Mouse (Mus musculus) brain, adult 2 months (tissue): ENCODE data around the gene Ect2.

Experiments used
- DNase-seq: peaks from one replicate; pipeline ENCODE4 v3.0.0; 2011; ENCODE audit warnings: low read depth, low spot score

The Ect2 gene

DNA sequence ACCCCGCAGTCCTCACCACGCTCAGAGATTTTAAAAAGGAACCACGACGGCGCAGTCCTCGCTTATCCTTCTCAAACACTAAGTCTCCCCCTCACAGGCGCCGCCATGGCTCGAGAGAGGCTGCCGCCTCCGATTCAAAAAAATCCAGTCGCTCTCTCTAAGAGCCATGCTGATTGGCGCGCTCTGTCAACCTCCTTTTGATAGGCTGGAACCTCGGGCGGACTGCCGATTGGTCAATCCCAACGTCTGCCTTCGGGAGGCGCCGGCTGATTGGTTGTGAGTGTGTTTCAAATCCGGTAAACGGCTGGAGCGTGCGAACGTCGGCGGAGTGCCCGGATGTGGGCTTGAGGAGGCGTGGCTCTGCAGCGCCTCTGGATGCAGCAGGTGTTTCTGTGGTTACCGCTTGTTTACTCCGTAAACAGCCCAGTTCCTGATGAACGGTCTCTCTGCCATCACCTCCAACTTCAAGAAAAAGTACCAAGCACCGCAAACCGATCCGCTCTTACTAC, at the start of gene Ect2:
Gene Ect2 (minus strand): TSS at position 178 of the 509 bp plus-strand sequence.
- peak; percentile 99 for DNase-seq

DNA sequence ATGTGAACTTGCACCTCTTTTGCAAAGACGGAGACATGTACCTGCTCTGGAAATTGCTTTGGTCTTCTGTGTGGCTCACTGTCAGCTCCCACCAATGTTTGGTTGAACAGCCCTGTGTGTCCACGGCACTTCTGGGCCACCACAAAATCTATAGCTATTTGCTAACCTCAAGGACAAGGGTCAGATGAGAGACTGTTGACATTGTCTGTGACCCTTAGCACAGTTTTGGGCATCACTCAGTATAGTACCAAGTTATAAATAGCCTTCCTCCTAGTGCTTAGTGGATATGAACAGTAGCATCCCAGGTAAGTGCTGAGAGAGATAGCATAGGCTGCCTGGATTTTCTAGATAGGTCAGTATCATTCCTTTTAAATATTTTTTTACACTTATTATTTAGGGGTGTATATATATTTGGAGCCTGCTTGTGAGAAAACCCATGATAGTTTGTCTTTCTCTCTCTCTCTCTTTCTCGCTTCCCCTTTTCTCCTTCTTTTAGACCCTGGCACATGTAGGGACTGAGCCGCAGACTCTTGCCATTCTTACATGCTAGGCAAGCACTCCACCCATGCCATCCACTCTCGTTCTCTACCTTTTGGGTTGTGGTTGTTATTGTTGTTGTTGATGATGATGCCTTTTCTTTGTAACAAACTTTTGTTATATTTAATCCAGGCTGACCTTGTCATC, 48.2 kb upstream of the Ect2 start:
- DNase-seq = no peak

DNA sequence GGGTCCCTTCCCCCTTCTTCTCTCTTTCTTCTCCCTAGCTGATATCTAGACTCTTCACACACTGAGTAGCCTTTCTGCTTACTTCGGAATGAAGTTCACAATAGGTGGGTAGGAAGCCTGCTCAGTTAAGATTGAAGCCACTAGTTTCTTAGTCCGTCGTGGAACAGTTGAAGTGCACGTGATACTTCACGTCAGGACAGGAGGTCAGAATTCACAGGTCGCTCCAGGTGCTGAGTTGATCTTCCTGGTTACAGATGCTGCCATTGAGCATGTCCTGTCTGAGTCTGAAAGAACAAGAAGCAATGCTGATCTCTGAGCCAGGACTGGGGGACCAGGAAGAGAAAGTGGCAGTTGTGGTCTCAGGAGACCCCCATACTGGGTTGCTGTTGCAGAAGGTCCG, 45.4 kb upstream of the Ect2 start:
- DNase-seq = no peak

DNA sequence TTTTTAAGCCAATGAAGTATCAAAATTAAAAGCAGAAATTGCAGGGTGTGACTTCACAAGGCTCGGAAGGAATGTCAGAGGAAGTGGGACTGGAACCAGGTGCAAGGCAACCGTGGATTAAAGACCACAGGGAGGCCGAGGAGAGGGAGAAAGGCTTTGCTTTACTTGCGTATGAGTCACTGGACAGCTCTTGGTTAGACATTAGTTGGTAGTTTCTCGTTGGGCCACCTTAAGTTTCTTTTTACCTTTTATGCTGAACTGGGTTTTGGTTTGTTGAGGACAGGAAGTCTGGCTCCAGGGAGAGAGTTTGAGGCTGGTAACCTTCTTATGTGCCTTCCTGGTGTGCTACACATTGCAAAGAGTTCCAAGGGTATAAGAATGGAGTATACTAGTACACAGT, 44.1 kb upstream of the Ect2 start:
- DNase-seq = no peak

DNA sequence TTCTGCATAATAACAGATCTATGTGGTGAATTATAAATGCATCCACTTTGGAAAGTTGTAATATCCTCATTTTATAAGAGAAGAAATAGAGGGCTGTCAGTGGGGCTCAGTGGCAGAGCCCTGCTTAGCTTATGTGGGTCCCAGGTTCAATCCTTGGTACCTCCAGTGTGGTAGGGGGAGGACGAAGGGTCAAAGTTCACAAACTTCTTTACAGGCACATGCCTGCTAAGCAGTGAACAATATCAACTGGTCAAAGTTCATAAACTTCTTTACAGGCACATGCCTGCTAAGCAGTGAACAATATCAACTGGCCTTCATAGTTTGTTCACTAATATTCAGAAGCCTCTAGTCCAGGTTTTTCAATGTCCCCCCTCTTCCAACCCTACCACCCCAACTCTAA, 42.9 kb upstream of the Ect2 start:
- DNase-seq = no peak

DNA sequence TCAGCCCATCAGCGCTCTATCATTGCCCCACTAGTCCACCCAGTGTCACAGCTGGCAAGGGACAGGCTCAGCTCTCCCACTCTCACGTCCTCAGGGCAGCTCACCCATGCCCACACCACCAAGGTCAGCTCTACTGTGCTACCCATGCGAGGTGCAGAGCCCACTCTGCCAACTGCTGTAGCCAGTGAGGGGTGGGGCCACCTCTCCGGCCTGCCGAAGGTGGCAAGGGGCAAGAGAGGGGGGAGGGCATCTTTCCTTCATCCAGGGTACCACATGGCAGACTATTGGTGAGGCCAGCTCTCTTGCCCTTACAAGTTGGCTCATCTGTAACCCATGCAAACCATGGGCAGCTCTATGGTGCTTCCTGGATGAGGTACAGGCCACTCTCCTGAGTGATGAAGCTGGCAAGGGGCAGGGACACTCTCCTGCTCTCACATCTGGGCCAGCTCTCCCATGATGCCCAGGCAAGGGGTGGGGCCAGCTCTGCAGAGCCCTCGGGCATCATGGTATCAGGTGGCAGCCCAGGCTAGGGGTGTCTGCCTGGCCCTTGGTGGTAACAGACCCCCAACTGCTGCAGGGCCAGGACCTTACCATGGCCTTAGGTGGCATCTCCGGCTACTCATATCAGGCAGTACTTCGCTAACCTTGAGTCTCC, 42.0 kb upstream of the Ect2 start:
- DNase-seq = no peak

DNA sequence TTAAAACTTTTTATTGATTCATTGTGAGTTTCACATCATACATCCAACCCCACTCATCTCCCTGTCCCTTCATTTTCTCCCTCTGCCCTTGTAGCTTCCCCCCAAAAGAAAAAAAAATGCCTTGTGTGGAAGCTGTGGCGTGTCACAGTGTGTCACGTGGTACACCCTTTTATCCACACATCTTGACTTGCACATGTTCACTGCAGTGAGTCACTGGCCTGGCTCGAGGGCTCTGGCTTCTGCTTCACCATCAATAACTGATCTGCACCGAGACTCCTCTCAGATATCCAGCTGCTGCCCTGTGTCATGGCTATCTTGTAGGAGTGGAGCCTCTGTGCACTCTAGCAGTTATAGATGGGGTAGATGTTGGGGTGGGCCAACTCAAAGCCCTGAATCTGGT, 41.5 kb upstream of the Ect2 start:
- DNase-seq = peak; percentile 31

DNA sequence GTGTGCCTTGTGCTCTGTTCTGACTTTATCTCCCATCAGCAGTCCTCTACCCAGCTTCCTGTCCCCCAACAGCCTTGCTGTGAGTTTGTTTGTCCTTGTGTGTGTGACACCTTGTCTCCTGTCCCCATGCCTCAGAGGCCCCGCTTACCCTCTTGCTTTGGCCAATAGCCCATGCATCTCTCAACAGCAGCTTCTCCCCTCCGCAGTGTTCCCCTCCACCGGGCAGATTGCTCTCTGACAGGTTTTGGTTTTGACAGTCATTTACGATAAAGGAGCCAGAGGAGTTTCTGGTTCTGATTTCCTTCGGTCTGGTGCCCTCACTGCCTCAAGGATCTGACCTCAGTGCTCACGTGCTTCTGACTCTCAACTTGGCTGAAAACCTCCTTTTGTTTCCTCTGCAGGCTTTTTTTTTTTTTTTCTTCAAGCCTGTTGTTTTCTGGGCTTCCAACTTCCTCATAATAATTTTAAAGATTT, 40.2 kb upstream of the Ect2 start:
- DNase-seq = peak; percentile 43

- DNase-seq = peak; percentile 43
These were observed 38.2 kb upstream of the Ect2 start for GRCm38 (mm10) chr3:27191856-27192255.

DNA sequence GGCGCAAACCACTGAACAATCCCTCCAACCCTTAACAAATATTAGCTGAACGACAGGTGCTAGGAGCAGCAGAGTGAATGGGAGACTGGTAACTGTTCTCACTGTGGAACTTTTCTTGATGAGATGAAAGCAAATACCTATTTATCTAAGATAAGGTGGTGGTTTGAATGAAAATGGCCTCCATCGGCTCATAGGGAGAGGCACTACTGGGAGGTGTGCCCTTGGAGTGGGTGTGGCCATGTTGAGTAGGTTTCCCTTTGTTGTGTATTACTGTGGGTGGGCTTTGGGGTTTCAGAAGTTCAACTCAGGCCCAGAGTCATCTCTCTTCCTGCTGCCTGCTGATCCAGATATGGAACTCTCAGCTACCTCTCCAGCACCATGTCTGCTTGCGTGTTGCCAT, 37.2 kb upstream of the Ect2 start:
- DNase-seq = no peak

- peak; percentile 90 for DNase-seq
These were observed 35.9 kb upstream of the Ect2 start for GRCm38 (mm10) chr3:27189320-27190261.

DNA sequence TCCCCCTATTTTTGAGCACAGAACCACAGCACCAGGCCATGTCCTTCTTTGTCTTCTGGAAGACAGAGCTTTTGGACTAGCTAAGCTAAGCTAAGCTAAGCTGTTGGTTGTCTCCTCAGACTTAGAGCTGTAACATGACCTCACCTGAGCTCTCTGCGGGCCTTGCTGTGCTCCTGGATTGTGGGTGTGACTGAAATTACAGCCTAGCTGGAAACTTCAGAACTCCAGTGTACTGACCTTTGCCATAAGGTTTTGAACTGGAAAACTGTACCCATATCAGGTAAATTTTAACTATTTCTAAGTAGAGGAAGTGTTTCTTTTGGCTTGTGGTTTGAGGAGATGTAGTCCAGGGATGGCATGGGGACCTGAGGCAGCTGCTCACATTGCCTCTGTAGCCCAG, 34.7 kb upstream of the Ect2 start:
- DNase-seq = no peak

- peak; percentile 86 for DNase-seq
These were observed 30.0 kb upstream of the Ect2 start for GRCm38 (mm10) chr3:27183601-27184175.

GRCm38 (mm10) chr3:27182733-27183600, 29.3 kb upstream of the Ect2 start, which contains the start of gene Nceh1:
Gene Nceh1 (plus strand): TSS chr3:27182965.
- peak; percentile 99 for DNase-seq

DNA sequence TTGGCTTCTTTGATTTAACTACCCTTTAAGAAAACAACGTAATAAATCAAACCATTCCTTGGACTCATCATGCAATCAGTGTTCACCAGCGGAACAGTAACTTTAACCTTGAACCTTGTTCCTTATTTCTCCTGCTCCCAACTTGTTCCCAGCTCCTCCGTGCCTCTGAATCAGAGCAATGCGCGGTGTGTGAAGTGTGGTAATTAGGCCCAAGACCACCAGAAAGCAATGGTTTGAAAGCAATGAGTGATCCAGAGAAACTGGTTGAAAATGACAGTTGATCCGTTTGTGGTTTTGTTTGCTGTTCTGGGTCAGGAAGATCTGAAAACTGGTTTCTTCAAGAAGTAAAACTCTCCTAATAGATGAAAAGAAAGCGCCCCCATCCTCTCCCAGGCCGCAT, 26.0 kb upstream of the Ect2 start:
- no peak for DNase-seq

GRCm38 (mm10) chr3:27170257-27170656, 16.6 kb upstream of the Ect2 start:
- DNase-seq = no peak

- no peak for DNase-seq
These were observed 11.9 kb upstream of the Ect2 start for GRCm38 (mm10) chr3:27165481-27166065.

DNA sequence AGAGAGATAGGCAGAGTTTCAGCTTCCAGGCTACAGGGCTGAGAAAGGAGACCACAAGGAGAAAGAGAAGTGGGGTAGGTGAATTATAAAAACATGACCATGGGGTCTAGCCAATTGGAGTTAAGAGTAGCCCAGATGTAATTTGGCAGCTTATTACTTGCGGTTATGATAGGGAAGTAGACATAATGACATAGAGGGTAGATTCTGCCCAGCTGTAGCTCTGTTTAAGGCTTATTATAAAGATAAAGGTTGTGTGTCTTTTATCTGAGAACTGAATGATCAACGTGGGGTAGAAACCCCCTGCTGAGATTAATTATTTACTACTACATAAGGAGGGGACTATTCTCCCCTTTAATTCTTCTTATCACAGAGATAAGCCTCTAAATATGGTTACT, 8.7 kb upstream of the Ect2 start:
- no peak for DNase-seq

DNA sequence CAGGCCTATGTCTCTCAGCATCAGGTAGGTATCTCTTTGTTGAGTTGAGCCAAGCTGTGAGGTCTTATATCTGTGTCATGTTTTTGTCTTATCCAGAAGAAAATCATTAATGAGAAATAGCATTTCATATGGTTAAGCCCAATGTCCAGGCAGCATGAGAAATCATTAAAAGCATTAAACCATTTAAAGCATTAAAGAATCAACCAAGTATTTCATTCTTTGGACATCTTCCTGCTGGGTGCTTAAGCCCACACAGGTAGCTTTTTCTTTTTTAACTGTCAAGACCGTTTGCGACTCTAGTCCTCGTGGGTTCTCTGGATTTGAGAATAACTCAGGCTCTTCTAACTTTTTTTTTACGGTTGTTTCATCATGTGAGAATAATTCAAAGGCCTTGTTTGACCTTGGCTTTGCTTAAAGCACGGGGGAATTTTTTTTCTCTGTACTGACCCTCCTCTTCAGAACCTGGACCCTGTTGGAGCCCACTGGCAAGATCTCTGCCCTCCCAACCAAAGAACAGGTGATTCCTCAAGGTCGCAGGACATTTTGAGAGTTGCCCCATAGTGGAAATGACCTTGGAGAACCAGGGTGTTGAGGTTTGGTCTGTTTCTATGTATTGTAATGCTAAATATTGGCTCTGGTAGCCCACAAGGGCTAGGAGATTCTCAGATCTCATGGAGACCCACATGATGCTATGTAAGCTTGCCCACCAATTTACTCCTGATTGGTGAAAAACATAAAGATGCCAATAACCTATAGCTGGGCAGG, 8.1 kb upstream of the Ect2 start:
- DNase-seq = no peak

DNA sequence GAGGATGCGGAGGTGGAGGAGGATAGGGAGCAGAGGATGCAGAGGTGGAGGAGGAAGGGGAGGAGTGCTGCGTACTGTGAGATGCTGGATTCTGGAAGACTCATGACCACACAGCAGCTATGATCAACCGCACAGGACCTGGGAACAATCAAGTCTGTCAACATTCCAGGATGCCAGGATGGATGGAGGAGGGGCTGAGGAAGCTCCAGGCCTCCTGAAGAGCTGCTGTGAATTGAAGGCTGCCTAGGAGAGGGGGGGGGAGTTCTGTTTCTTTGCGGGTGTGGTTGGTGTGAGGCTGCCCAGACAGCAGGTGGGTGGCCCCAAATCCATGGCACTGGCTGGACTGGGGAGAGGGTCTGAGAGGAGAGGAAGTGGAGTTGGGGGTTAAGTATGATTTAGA, 5.2 kb upstream of the Ect2 start:
- no peak for DNase-seq
